Mouse (Mus musculus) right cerebral cortex, postnatal 4 days (tissue): ENCODE results near the gene Hist1h2ah.
A peak's percentile ranks its signal among the peaks of the same experiment; 100 is the strongest.
"Not testable (repeated sequence)": the region's sequence is repeated elsewhere in the genome, so short reads cannot be mapped to it uniquely, and the experiment has no call there.

Source experiments
- DNase-seq: peaks from one replicate; pipeline ENCODE4 v3.0.0-alpha.2; 2022

Gene Hist1h2ah

GRCm38 (mm10) chr13:22035267-22036148 is at the start of gene Hist1h2ah, which contains the start of gene Hist1h2bk:
TSS of gene Hist1h2ah (minus strand) at chr13:22035568.
TSS of gene Hist1h2bk (plus strand) at chr13:22035870.
- DNase-seq = peak; percentile 71

GRCm38 (mm10) chr13:22084140-22084539 is 48.8 kb upstream of the Hist1h2ah start, which contains the start of gene Vmn1r188:
TSS of gene Vmn1r188 (plus strand) at chr13:22084440.
- DNase-seq = not testable (repeated sequence)

- no peak for DNase-seq
Observed at GRCm38 (mm10) chr13:22063468-22063867, 28.1 kb upstream of the Hist1h2ah start.

DNA sequence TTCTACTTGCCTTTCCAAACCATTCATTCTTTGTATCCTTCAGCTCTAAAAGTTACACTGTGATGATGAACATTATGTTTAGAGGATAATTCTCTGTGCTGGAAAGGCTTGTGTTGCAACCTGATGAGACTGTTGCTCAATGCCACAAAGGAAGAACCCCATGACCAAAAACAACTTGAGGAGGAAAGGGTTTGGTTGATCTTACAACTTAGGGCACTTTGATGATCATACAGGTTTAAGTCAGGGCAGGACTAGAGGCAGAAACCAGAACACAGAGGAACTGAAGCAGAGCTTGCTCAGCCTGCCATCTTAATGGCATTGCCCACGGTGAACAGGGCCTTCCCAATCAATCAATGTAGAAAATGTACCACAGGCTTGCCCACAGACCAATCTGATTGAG is 26.1 kb upstream of the Hist1h2ah start:
- DNase-seq = no peak

GRCm38 (mm10) chr13:22053754-22054153 is 18.4 kb upstream of the Hist1h2ah start:
- DNase-seq = no peak

- DNase-seq = no peak
Observed at GRCm38 (mm10) chr13:22051523-22051859, 16.1 kb upstream of the Hist1h2ah start.

DNA sequence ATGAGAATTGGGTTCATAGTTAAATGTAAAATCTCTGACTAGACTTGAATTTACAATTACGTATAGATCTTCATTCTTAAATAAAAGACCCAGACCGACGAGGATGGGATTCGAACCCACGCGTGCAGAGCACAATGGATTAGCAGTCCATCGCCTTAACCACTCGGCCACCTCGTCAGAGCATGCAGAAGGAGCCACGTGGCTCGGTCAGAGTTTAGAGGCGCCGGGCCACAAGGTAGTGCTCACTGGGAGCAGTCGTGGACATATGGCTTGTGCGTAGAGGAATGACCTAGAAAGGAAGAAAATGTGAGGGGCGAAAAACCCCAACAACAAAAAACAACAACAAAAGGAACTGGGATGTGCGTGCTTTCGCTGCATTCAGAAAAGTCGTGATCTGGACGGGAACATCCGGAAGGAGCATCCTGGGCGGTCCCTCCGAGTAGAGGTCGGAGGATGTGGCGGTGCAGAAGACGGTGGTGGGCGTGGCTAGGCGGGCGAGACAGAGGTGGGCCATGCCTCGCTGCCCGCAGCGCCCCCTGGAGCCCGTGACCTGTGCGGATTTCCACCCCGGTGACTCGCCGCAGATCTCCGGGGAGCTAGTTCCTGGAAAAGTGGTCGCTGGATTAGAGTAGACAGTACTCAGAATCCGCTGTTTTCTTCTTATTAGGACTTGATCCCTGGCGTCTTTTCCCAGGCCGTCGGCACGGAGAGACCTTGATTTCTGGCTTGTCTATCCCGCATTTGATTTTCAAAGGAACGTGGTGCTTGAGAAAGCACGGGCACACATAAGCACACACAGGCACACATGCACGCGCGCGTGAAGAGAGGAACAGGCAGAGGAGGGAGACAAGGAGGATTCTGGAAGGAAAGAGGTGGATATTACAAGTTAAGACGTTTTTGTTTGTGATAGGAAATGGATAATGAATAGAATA is 15.5 kb upstream of the Hist1h2ah start:
- peak; percentile 89 for DNase-seq

DNA sequence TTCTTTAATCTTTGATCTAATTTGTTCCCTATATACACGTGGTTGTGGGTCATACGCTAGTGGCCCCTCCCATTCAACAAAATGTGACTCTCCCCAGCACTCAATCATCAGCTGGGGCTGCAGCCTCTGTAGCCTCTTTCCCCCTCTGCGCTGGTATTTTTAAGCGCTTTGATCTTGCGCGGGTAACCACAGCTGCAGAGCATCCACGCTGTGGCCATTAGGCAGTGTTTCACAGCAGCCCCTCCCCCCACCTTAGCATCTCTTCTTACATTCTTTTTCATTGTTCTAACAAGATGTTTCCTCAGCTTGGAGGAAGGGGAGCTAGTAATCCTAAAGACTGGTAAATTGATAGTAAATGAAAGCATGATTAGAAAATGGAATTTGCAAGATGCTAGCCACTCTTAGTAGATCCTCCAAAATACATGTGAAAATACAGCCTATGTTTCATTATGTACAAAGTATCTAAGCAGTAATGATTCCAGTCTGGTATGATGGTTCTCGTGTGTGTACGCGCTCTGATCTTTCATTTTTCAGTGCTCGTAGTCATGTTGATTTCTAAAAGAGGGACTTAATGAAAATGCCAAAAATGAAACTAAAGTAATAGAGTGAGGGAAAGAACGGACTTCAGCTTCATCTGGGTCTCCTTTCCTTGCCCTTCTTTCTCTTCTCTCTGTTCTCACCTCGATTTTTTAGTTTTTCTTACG is 14.5 kb upstream of the Hist1h2ah start:
- DNase-seq = peak; percentile 54

DNA sequence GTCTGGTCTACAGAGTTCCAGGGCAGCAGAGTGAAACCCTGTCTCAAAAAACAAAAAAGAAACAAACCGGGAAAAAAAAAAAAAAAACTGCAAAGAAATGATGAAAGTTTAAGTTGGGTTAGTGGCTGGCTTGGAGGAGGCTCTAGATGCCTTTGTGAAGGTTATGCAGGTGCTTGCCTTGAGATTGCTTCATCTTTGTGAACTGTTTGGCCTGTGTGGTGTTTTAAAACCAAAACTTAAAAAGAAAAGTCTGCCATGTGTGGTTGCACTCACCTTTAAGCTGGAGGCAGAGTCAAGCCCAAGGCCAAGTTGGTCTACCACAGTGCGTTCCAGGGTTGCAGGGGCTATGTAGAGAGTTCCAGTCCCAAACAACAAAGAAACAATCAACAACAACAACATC is 13.7 kb upstream of the Hist1h2ah start:
- DNase-seq = no peak

GRCm38 (mm10) chr13:22045311-22045710 is 9.9 kb upstream of the Hist1h2ah start:
- no peak for DNase-seq

DNA sequence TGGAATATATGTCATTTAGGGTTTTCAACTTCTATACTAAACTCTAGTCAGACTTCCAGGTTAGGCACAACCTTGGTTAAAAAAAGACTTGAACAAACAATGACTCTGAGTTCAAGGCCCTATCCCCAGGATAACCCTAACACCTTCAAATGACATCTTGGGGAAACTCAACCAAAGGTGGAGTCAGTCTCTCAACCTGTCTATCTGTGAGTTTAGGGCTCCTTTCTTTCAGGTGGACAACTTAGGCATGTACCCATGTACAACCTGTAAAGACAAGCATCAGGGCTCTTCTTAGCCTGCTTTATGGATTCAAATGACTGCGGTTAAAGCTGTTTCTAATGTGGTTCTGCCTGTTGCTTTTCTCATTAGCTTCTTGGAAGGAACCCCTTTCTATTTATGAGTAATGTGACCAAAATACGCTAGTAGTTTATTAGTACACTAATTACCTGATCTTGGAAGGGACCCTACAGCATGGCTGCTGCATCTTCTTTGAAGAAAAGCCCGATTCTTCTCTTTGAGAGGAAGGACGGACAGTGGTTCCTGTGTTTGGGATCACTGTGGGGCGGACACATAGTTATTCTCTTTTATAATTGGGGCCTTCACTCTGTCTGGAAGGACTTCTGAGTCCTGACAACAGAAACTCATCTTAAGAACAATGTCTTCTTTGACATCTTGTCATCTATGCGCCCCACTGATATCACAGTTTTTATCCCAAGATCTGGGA is 9.2 kb upstream of the Hist1h2ah start:
- DNase-seq = no peak

- DNase-seq = no peak
Observed at GRCm38 (mm10) chr13:22043503-22044431, 8.4 kb upstream of the Hist1h2ah start.

- peak; percentile 57 for DNase-seq
Observed at GRCm38 (mm10) chr13:22042568-22043502, 7.5 kb upstream of the Hist1h2ah start, which contains the start of the genes Hist1h2ag and Hist1h2bj. TSS of gene Hist1h2ag (minus strand) at chr13:22042944. TSS of gene Hist1h2bj (plus strand) at chr13:22043214.

DNA sequence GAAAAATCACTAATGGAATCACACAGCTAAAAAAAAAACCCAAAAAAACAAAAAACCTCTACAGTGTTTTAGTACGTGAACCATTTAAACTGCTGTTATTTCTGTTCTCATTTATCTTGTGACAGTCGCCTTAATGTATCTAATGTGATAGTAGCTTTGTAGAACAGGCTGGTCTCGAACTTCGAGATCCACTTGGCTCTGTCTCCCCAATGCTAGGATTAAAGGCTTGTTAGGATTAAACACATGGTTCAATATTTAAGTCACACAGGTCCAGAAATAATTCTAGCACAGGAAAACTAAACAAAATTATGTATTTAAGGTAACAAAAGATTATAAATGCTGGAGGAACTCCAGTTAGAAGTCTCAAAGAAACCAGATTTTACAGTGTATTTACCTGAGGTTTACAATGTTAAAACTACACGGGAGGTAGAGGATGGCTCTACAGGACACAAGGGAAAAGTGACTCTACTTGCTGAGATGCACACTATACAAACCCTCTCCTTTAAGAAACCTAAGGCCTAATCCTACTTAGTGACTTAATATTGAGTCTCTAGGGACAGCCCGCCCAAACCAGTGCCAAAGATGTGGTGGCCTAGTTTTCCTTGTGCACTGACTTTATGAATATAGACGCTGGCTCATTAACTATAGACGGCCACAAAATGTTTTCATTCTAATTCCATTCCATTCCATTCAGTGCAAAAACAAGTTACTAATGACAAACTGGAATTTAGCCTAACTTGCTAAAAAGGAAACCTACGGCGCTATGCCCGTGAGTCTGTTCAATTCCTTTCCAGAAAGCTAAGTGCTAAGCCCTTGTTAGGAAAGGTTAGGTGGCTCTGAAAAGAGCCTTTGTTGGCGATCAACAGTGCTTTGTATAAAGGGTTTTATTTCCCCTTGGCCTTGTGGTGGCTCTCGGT is 6.5 kb upstream of the Hist1h2ah start:
- DNase-seq = no peak

- peak; percentile 96 for DNase-seq
Observed at GRCm38 (mm10) chr13:22041142-22041536, 5.8 kb upstream of the Hist1h2ah start, which contains the start of gene Hist1h4i. TSS of gene Hist1h4i (minus strand) at chr13:22041362.

DNA sequence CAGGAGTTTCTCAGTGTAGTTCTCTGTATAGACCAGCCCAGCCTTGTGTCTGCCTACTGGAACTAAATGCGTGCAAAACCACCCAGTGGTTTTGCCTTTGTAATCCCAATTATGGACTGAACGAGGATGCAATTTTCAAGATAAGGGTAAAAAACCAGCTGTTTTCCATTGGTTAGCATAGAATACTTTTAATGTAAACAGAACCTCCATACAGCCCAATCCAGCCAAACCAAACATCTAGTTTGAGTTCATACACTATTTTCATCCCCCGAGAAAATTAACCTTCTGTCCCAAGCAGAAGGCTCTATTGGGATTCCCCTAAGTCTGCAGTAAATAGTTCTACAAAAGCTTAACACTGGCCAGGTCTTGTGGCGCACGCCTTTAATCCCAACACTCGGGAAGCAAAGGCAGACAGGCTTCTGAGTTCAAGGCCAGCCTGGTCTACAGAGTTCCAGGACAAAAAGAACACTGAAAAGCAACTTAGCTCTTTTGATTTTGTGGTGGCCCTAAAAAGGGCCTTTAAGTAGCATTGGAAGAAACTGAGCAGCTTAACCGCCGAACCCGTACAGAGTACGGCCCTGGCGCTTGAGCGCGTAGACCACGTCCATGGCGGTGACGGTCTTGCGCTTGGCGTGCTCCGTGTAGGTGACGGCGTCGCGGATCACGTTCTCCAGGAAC is 5.2 kb upstream of the Hist1h2ah start:
- no peak for DNase-seq

- DNase-seq = no peak
Observed at GRCm38 (mm10) chr13:22039951-22040463, 4.6 kb upstream of the Hist1h2ah start.

DNA sequence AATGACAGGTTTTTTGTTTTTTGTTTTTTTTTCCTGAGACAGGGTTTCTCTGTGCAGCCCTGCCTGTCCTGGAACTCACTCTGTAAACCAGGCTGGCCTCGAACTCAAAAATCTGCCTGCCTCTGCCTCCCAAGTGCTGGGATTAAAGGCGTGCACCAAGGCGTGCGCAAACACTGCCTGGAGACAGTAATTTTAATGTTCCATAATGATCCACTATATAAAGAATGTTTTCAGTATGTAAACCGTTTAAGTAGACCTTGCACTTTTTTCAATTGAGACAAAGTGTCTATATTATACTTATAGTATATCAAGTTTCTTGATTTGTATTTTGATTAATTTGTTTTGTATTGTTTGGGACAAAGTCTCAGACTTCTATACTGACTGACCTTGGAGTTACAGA is 4.0 kb upstream of the Hist1h2ah start:
- no peak for DNase-seq
